Mouse (Mus musculus) lung, embryonic 15.5 days (tissue): Measurements from ENCODE around the gene Jup. TPM values are rescaled to one million over a fixed set of nuclear protein-coding genes. Genes with fewer than 3 reads are reported as not detected.

Source experiments
- ATAC-seq: fragments of 200-750 bp; cut with Nextera tagmentation; 2 replicates; pipeline ENCODE4 v1.8.0; 2017; ENCODE audit warnings: moderate number of reproducible peaks, borderline replicate concordance; ENCODE audit not compliant: low FRiP score, low TSS enrichment; ENCODE audit errors: extremely low read depth
- H3K27ac ChIP-seq: fragments of 300-500 bp; sonication (generic); 2 replicates; pipeline ENCODE4 v1.5.1; 2015; ENCODE audit warnings: moderate library complexity, mild to moderate bottlenecking, inconsistent platforms
- H3K27me3 ChIP-seq: fragments of 300-500 bp; sonication (generic); 2 replicates; pipeline ENCODE4 v1.6.1; 2015; ENCODE audit warnings: inconsistent platforms
- H3K36me3 ChIP-seq: fragments of 300-500 bp; sonication (generic); 2 replicates; pipeline ENCODE4 v1.6.1; 2015; ENCODE audit warnings: inconsistent platforms
- H3K4me1 ChIP-seq: fragments of 300-500 bp; sonication (generic); 2 replicates; pipeline ENCODE4 v1.6.1; 2015; ENCODE audit warnings: inconsistent platforms
- H3K4me2 ChIP-seq: fragments of 300-500 bp; sonication (generic); 2 replicates; pipeline ENCODE4 v1.6.1; 2015; ENCODE audit warnings: inconsistent platforms, mild to moderate bottlenecking, moderate library complexity
- H3K4me3 ChIP-seq: fragments of 300-500 bp; sonication (generic); 2 replicates; pipeline ENCODE4 v1.5.1; 2015; ENCODE audit warnings: mild to moderate bottlenecking, inconsistent platforms
- H3K9ac ChIP-seq: fragments of 300-500 bp; sonication (generic); 2 replicates; pipeline ENCODE4 v1.6.1; 2015; ENCODE audit warnings: inconsistent platforms
- H3K9me3 ChIP-seq: fragments of 300-500 bp; sonication (generic); 2 replicates; pipeline ENCODE4 v1.6.1; 2016; ENCODE audit warnings: inconsistent platforms
- WGBS: fragments of 180-500 bp; shearing (Covaris S2); methylation state at CpG from one replicate; pipeline ENCODE4 v1.1.7; 2015; 5-methylcytosine and 5-hydroxymethylcytosine counted together
- polyA plus RNA-seq: library from polyadenylated mRNA; unstranded; fragments of >200 nt; fragmentation: Nextera tagmentation; extraction: Ambion mirVana; gene quantifications from 2 replicates; pipeline ENCODE4 v1.2.1, GENCODE M21; 2015

The Jup gene
- polyA plus RNA-seq, 1 experiment from 2014 or later = 136 TPM

DNA sequence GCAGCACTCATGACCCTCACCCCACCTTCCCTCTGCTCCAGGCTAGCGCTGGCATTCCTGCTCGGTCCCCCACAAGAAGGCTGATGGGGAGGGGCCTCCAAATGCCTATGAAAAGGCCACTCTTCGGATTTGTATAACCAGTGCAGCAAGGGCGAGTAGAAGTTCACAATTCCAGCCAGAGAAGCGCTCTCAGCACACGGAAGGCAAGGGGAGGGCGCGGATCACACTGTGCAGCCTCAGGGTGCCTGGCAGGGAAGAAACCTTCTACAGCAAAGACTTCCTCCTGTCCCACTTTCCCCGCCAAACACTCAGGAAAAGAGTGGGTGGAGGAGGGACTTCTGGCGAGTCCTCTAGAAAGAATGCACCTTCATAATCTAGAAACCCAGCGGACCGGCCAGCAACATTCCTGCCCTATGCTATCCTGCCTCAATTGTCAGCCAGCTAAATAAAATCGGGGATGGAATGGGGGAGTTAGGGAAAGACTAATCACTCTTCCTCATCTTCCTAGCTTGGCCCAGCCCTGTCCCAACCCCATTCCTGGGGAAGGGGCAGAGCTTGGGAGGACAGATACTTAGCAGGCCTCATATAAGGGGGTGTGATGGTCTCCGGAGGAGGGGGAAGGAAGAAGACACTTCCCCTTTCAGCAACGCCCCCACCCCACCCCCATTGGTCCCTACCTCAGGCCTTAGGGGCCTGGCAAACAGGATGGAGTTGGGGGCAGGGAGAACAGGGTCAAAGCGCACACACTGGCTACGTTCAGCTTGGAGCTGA lies 1.5 kb downstream of the Jup start:
- ATAC-seq = no peak

DNA sequence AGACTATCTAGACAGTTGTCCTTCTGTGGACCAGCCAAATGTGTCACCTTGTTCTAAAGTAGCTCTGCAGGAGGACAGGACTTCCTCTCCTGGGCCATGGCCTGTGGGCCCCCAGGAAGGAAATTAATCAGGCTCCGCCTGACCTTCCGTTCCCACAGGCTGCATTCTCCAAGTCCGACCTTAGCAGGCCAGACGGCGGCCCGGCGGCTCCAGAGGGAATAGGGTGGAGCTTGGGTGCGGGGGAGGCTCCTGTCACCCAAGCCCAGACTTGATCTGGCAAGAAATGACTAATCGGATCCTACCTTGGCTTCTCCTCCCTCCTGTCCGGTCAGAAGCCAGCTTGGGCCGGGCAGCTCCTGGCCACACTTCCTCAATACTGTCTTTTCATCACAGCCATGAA lies 2.4 kb downstream of the Jup start:
- H3K4me1 ChIP-seq = peaks cover 85% of the 10 kb centered on the region
- H3K9me3 ChIP-seq = no peaks in the 10 kb centered on the region
- no peaks in the 10 kb centered on the region for H3K36me3 ChIP-seq
- H3K4me3 ChIP-seq = peak overlapping the region; percentile 87
- peak overlapping the region; percentile 68 for H3K4me2 ChIP-seq
- H3K27ac ChIP-seq = peak overlapping the region; percentile 95
- peak overlapping the region; percentile 22; the same call in 1 of the 2 replicates for H3K9ac ChIP-seq
- WGBS = 19% methylated on average over 11 of the region's 11 CpGs
- no peak for ATAC-seq
- H3K27me3 ChIP-seq = no peaks in the 10 kb centered on the region

More for the DNA sequence above, 1.5 kb downstream of the Jup start:
- Histone ChIP-seq H3K27ac (peak overlapping the region; percentile 95), H3K27me3 (no peaks in the 10 kb centered on the region), H3K9ac (peak overlapping the region; percentile 28), H3K4me2 (peak overlapping the region; percentile 68), H3K9me3 (no peaks in the 10 kb centered on the region), H3K36me3 (no peaks in the 10 kb centered on the region), H3K4me1 (peaks cover 78% of the 10 kb centered on the region), H3K4me3 (peak overlapping the region; percentile 87)
- WGBS = 25% methylated on average over 17 of the region's 17 CpGs

DNA sequence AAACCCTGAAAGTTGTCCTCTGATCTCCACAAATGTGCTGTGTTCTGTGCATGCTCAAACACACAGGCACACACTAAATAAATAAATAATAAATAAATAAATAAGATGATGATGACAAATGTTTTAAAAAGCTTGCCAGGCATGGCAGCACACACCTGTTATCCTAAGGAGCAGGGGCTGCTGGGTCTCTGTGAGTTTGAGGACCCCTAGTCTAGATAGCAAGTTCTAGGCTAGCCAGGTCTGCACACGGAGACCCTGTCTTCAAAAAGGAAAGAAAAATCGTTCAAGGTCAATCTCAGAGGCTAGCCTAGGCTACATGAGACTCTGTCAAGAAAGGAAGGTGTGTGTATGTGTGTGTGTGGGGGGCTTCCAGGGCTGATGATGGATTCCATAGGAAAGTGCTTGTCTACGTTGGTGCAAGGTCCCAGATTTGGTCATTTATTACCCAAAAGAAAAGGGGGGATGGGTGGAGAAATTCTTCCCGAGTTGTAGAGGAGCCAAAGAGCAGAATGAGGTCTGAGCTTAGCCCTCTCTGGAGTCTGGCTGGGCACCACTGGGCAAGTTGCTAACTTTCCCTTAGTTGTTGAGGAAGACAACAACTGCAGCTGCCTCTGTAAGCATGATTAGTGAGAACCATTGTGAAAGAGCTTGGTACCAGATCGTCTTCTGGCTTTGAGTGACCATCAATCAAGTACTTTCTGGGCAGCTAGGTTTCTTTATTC lies 3.0 kb downstream of the Jup start:
- 42% methylated on average over 5 of the region's 5 CpGs for WGBS
- peaks cover 87% of the 10 kb centered on the region for H3K4me1 ChIP-seq
- H3K36me3 ChIP-seq = no peaks in the 10 kb centered on the region
- H3K27ac ChIP-seq = peak overlapping the region; percentile 95
- ATAC-seq = no peak
- H3K4me2 ChIP-seq = peak overlapping the region; percentile 68
- H3K4me3 ChIP-seq = peak overlapping the region; percentile 87
- H3K9ac ChIP-seq = peak overlapping the region; percentile 22; the same call in 1 of the 2 replicates
- no peaks in the 10 kb centered on the region for H3K9me3 ChIP-seq
- H3K27me3 ChIP-seq = no peaks in the 10 kb centered on the region

DNA sequence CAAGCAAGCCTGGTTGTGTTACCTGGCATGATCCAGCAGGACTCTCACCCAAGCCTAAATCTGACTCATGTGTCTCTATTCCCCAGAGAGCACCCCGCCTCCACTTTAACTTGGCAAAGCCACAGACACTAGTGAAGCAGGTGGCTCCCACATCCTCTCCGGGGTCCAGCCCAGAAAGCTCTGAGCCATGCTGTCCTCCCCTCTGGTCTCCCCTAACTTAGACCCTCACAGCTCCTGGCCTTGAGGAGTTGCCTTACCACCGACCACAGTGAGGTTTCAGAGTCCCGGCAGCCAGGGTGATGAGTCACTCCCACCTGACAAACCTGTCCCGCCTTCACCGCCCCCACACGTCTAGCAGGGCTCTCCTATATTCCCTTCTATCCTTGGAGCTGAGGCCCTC lies 3.8 kb downstream of the Jup start:
- H3K36me3 ChIP-seq = no peaks in the 10 kb centered on the region
- 47% methylated on average over 7 of the region's 7 CpGs for WGBS

DNA sequence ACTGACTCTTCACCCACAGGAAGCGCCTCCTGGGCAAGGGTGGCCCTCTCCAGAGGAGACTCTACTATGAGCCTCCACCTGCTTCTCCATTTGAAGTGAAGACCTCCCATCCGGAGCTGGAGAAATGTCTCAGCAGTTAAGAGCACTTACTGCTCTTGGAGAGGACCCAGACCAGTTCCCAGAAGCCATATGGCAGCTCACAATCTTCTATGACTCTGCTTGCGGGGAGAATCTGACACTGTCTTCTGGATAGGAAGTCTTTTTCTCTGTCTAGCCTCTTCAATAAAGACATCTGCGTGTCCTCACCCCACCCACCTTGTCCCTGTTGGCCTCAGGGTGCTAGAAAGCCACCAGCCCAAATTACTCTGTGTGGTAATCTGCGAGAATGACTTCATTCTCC lies 4.6 kb downstream of the Jup start:
- WGBS = 73% methylated on average over 5 of the region's 5 CpGs
- H3K9ac ChIP-seq = no peak overlapping the region

More for the DNA sequence above, 3.8 kb downstream of the Jup start:
- no peak overlapping the region for H3K4me3 ChIP-seq
- peaks cover 91% of the 10 kb centered on the region for H3K4me1 ChIP-seq
- H3K9ac ChIP-seq = no peak overlapping the region
- no peak overlapping the region for H3K27ac ChIP-seq
- no peaks in the 10 kb centered on the region for H3K9me3 ChIP-seq
- H3K4me2 ChIP-seq = no peak overlapping the region
- H3K27me3 ChIP-seq = no peaks in the 10 kb centered on the region
- no peak for ATAC-seq

DNA sequence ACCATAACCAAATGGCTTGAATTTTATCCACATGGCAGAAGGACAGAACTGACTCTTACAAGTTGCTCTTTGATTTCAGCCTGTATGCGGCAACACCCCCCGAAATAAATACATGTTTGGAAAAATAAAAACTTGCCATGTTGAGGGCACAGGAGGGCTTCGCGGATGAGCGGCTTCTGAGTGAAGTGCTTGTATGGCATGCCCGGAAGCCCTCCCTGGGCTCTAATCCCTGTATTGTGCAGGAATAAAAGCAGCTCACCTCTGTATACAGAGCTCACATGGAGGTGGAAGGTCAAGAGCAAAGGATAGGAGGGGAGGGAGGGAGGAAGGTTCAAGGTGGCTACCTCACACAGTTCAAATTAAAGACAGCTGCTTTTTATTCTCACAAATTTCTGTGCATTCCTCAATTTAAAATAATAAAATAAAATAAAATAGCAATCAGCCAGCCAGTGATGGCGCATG lies 5.6 kb downstream of the Jup start:
- Histone ChIP-seq H3K9me3 (no peaks in the 10 kb centered on the region), H3K9ac (no peak overlapping the region), H3K27ac (peak overlapping the region; percentile 88; the same call in 1 of the 2 replicates), H3K4me1 (peaks cover 99% of the 10 kb centered on the region), H3K4me2 (no peak overlapping the region), H3K27me3 (no peaks in the 10 kb centered on the region), H3K36me3 (no peaks in the 10 kb centered on the region), H3K4me3 (no peak overlapping the region)
- 84% methylated on average over 7 of the region's 7 CpGs for WGBS
- ATAC-seq = no peak

More for the DNA sequence above, 4.6 kb downstream of the Jup start:
- Histone ChIP-seq H3K36me3 (no peaks in the 10 kb centered on the region), H3K4me1 (peaks cover 92% of the 10 kb centered on the region), H3K9me3 (no peaks in the 10 kb centered on the region), H3K4me2 (no peak overlapping the region), H3K4me3 (no peak overlapping the region), H3K27me3 (no peaks in the 10 kb centered on the region), H3K27ac (no peak overlapping the region; the same call in 1 of the 2 replicates)
- no peak for ATAC-seq

DNA sequence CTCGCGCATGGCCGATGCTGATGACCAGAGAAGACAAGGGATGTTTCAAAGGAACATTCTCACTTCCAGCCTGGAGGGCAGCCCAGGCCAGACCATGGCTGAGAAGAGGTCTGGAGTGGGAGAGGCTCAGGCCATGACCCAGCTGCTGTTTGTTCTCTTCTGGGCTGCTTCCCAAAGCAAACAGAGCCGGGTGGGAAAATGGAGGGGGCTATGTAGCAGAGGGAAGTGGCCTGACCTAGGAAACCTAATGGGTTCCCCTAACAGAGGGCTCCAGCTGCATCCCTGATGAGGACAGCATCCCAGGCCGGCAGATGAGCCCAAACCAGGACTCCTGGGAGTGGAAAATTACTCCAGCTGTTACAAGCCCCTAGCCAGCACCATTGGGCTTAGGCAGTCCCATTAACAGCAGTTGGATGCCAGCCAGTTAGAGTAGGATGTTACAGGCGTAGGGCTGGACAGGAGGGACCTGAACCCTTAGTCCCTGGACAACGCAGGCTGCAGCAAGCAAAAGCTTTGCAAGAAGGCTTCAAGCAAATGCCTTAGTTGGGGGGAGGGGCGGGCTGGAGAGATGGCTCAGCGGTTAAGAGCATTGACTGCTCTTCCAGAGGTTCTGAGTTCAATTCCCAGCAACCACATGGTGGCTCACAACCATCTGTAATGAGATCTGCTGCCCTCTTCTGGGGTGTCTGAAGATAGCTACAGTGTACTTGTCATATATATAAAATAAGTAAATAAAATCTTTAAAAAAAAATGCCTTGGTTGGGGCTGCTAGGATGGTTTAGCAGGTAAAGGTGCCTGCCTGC lies 6.3 kb downstream of the Jup start:
- H3K4me3 ChIP-seq = no peak overlapping the region
- no peaks in the 10 kb centered on the region for H3K36me3 ChIP-seq
- no peaks in the 10 kb centered on the region for H3K9me3 ChIP-seq
- H3K4me2 ChIP-seq = peak overlapping the region; percentile 19
- peaks cover 98% of the 10 kb centered on the region for H3K4me1 ChIP-seq
- H3K27me3 ChIP-seq = no peaks in the 10 kb centered on the region
- 31% methylated on average over 9 of the region's 9 CpGs for WGBS
- no peak overlapping the region for H3K9ac ChIP-seq
- peak; percentile 55 for ATAC-seq
- H3K27ac ChIP-seq = peak overlapping the region; percentile 88

DNA sequence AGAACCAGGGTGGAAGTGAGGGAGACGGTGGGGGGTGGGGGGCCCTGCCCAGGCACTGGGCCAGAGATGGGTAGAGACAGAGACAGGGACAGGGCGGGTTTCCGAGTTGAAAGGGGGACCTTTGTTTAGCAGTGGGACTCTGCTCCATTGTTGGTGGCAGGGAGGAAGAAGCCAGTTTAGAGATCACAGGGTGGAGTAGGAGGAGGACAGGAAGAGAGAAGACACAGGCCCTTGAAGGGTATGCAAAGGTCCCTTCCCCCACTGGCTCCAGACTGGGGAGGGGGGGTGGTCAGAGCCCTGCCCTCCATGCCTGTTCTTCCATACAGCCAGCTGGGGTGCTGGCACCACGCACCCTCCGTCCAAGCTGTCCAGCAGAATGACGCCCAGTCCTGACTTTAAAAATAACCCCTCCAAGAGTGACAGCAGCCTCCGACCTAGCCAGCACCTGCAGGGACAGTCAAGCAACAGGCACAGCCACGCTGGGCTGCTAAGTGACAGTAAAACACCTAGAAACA lies 7.6 kb downstream of the Jup start:
- no peaks in the 10 kb centered on the region for H3K27me3 ChIP-seq

DNA sequence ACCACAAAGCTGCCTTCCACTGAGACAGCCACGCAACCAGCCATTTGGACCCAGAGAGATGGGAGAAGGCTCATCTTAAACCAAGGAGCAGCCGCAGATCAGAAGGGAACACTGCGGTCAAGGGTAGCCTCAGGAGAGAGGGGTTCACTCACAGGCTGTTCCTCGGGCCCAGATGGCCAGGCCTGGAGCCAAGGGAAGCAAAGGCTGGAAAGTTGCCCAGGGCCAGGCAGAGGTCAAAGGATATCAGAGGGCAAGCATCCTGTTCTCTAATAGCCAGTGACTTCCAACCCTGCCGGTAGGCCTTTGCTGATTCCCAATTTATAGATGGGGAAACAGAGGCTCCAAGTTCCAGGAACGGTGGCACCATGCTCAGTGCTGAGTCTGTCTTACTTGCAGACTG lies 9.0 kb downstream of the Jup start:
- ATAC-seq = no peak
- H3K27me3 ChIP-seq = no peaks in the 10 kb centered on the region
- peaks cover 20% of the 10 kb centered on the region for H3K36me3 ChIP-seq
- peak overlapping the region; percentile 88 for H3K27ac ChIP-seq
- H3K9me3 ChIP-seq = no peaks in the 10 kb centered on the region
- no peak overlapping the region for H3K9ac ChIP-seq
- peak overlapping the region; percentile 35 for H3K4me2 ChIP-seq
- H3K4me1 ChIP-seq = peaks cover 77% of the 10 kb centered on the region
- WGBS = 54% methylated on average over 6 of the region's 6 CpGs
- no peak overlapping the region for H3K4me3 ChIP-seq

More for the DNA sequence above, 7.6 kb downstream of the Jup start:
- Histone ChIP-seq H3K9me3 (no peaks in the 10 kb centered on the region), H3K4me3 (no peak overlapping the region), H3K27ac (peak overlapping the region; percentile 88), H3K4me1 (peaks cover 91% of the 10 kb centered on the region), H3K4me2 (peak overlapping the region; percentile 27; the same call in 1 of the 2 replicates), H3K9ac (no peak overlapping the region), H3K36me3 (peaks cover 12% of the 10 kb centered on the region)
- WGBS = 38% methylated on average over 8 of the region's 8 CpGs
- ATAC-seq = peak; percentile 23; the same call in 1 of the 2 replicates

DNA sequence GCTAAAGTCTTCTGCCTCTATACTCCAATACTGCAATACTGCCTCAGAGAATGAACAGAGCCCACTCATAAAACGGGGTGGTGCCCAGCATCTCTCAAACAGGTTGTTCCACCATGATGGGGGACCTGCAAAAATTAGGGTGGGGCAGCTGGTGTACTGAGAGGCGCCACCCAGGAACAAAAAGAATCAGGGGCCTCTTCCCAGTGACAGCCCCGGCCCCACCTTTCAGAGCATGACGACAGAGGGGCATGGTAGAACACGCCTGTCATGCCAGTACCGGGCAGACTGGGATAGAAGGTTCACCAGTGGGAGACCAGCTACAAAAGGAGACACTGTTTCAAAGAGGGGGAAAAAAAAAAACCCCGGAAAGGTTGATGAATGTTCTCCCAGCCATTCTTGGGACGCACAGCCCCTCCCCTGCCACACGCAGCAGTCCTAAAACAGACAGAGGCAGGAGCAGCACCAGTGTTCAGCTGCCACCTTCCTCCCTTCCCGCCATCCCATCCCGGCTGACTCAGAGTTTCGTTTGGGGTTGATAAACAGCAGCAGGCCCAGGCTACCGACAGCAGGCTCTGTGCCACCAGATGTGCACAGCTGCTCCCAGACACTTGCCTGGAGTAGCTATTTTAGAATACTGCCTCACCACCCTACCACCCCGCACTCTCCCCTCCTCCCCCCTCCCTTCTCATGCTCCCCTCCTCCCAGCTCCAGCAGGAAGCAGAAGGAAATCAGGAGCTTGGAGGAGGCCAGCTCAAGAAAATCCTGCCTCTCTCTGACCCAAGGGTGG lies 9.8 kb downstream of the Jup start:
- Histone ChIP-seq H3K4me3 (no peak overlapping the region), H3K4me1 (peaks cover 69% of the 10 kb centered on the region)

More for the DNA sequence above, 9.8 kb downstream of the Jup start:
- Histone ChIP-seq H3K4me2 (peak overlapping the region; percentile 35), H3K9me3 (no peaks in the 10 kb centered on the region), H3K36me3 (peaks cover 29% of the 10 kb centered on the region), H3K9ac (no peak overlapping the region), H3K27ac (peak overlapping the region; percentile 88), H3K27me3 (no peaks in the 10 kb centered on the region)
- ATAC-seq = peak; percentile 60
- 18% methylated on average over 14 of the region's 14 CpGs for WGBS
